Mouse (Mus musculus) cerebellum, adult 8-10 months (tissue): ENCODE results near the gene Eci3.

Experiments used
- DNase-seq: peaks from one replicate; pipeline ENCODE4 v3.0.0; 2022

The Eci3 gene

DNA sequence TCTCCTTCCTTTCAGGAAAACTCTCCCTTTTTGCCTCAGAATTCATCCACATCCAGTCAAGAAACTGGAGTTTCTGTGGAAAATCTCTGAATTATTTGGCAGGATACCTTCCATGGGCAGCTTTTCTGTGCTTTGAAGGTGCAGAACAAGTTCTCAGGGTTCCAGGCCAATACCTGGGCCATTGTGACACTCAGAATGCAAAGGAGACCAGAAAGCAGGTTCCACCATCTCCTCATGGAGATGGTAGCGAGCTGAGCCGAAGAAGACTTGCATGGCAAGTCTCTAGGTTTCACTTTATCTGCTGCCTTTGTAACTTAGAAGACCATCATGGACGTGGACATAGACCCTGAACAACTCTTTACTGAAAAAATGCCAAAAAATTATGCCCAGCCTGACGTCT lies 39.4 kb downstream of the Eci3 start, which contains the start of the genes Fam217a and 4933417A18Rik:
Fam217a (minus strand) TSS at position 101 of the 400 bp plus-strand sequence.
4933417A18Rik (plus strand) TSS at position 200 of the 400 bp plus-strand sequence.
- no peak for DNase-seq

DNA sequence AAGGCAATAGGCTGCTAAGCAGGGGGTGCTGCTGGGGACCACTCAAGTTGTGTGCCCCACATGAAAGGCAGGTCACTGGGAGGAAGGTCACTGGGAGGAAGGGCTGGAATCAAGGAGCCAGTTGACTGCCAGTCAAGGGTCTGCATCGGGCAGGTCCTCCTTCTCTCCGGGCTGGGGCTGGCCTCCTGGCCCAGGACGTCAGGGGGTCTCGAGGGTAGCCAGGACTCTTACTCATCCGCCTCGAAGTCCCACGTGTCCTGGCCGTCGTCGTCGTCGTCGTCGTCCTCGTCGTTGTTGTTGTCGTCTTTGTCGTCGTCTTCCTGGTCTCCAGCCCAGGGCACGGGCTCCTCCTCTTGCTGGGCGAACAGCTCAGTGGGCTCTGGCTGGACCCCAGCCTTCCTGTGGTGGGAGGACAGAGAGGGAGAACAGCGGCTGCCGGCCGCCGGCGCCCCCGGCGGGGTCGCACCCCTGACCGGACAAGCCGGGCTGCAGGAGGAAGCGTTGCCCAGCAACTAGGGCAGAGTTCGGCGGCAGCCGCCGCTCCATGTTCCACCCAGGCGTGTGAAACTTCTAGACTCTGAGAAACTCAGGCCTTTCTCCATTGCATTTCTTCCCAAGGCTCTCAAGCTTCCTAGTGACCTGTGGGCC lies 47.0 kb downstream of the Eci3 start:
- no peak for DNase-seq

DNA sequence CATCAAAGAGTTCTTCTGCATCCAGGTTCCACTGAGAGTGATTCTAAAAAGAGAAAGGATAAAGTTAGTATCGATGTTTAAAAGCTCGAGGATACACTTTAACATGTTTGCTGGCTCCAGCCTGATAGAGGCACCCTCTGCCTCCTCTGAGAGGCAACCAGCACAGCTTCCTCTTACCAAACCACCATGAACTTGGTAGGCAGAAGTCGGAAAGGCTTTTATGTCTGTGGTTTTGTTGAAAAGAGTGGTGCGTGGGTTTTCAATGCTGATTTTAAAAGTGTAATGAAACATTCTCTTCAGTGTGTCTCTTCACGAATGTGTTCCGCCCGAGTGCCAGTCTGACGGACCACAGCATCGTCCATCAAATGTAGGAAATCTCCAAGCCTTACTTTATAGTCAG lies 49.0 kb downstream of the Eci3 start:
- no peak for DNase-seq
